Mouse (Mus musculus): ENCODE results near the gene Neurod1. TPM values are rescaled to one million over a fixed set of nuclear protein-coding genes. Genes with fewer than 3 reads are reported as not detected.

The Neurod1 gene
- polyA plus RNA-seq, 1 experiment from 2014 or later, result 13.2 TPM

DNA sequence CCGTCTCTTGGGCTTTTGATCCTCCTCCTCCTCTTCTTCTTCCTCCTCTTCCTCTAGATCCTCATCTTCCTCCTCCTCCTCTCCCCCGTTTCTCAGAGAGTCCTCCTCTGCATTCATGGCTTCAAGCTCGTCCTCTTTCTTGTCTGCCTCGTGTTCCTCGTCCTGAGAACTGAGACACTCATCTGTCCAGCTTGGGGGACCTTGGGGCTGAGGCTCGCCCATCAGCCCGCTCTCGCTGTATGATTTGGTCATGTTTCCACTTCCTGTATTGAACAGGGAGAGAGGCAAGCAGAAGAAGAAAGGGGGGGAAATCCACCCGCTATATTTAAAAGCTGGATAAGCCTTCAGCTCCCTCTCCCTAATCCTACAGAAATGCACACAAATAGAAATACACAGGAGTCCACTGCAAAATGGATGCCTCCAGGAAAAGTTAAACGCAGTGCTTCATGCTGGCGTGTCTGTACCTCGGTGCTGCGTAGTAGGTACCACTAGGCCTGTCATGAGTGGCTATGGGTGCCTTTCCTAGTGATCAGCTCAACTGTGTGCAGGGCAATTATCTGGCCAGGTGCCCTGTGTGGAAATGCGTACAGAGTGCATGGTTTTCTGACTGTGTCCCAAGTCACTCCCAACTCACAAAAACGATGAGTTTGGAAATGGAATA is 1.6 kb downstream of the Neurod1 start:
- Histone ChIP-seq H3K27me3 (ENCODE audit: poor library complexity, severe bottlenecking) (peaks cover 97% of the 10 kb centered on the region), H3K9me3 (no peaks in the 10 kb centered on the region), H3K36me3 (replicated peaks) (no peaks in the 10 kb centered on the region), H3K27ac (peak overlapping the region; percentile 68; the same call in 1 of the 2 replicates), H3K4me3 (peak overlapping the region; percentile 52), H3K4me1 (peaks cover 60% of the 10 kb centered on the region)
- DNase-seq (ENCODE audit: extremely low spot score, low spot score), result peak; percentile 14
- WGBS, result 5% methylated on average over 15 of the region's 15 CpGs

DNA sequence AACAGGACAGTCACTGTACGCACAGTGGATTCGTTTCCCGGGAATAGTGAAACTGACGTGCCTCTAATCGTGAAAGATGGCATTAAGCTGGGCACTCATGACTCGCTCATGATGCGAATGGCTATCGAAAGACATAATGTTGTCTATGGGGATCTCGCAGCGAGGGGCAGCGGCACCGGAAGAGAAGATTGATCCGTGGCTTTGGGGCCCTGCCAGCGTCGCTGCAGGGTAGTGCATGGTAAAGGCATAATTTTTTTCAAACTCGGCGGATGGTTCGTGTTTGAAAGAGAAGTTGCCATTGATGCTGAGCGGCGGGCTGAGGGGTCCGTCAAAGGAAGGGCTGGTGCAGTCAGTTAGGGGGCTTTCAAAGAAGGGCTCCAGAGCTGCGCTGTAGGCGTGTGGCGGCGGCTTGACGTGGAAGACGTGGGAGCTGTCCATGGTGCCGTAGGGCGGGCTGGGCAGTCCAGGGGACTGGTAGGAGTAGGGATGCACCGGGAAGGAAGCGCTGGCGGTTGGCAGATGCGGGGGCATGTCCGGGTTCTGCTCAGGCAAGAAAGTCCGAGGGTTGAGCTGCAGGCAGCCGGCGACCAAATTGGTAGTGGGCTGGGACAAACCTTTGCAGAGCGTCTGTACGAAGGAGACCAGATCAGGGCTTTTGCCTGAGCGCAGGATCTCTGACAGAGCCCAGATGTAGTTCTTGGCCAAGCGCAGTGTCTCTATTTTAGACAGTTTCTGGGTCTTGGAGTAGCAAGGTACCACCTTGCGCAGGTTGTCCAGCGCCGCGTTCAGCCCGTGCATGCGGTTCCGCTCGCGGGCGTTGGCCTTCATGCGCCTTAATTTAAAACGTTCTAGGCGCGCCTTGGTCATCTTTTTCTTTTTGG is 2.4 kb downstream of the Neurod1 start:
- peak overlapping the region; percentile 68; the same call in 1 of the 2 replicates for H3K27ac ChIP-seq

DNA sequence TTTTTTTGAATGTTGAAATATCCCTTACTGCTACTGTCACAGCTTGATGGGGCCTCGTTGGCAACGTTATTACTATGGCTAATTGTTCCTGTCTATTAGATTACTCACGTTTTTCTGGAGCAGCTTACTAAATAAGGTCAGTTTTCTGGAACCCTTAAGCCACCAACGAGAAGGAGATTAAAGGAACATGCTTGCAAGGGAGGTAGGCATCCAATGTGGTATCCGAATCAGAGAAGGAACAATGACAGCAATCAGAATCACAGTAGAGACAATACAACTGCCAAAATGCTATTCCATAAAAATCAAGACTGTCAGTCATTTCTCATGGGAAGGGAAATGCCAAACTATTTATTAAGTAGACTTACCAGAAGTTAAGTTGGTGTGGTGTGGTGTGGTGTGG is 5.1 kb downstream of the Neurod1 start:
- Histone ChIP-seq H3K4me3 (no peak overlapping the region), H3K27ac (no peak overlapping the region), H3K27me3 (ENCODE audit: poor library complexity, severe bottlenecking) (peaks cover 67% of the 10 kb centered on the region), H3K36me3 (replicated peaks) (no peaks in the 10 kb centered on the region), H3K4me1 (peaks cover 26% of the 10 kb centered on the region), H3K9me3 (no peaks in the 10 kb centered on the region)
- DNase-seq (ENCODE audit: extremely low spot score, low spot score), result no peak
- WGBS, result 52% methylated on average over 5 of the region's 5 CpGs

More for the DNA sequence above, 2.4 kb downstream of the Neurod1 start:
- H3K9me3 ChIP-seq, result no peaks in the 10 kb centered on the region
- H3K27me3 ChIP-seq (ENCODE audit: poor library complexity, severe bottlenecking), result peaks cover 89% of the 10 kb centered on the region
- peaks cover 52% of the 10 kb centered on the region for H3K4me1 ChIP-seq
- no peaks in the 10 kb centered on the region for H3K36me3 ChIP-seq (replicated peaks)
- peak; percentile 85 for DNase-seq (ENCODE audit: extremely low spot score, low spot score)
- H3K4me3 ChIP-seq, result peak overlapping the region; percentile 52
- 2% methylated on average over 55 of the region's 55 CpGs for WGBS

DNA sequence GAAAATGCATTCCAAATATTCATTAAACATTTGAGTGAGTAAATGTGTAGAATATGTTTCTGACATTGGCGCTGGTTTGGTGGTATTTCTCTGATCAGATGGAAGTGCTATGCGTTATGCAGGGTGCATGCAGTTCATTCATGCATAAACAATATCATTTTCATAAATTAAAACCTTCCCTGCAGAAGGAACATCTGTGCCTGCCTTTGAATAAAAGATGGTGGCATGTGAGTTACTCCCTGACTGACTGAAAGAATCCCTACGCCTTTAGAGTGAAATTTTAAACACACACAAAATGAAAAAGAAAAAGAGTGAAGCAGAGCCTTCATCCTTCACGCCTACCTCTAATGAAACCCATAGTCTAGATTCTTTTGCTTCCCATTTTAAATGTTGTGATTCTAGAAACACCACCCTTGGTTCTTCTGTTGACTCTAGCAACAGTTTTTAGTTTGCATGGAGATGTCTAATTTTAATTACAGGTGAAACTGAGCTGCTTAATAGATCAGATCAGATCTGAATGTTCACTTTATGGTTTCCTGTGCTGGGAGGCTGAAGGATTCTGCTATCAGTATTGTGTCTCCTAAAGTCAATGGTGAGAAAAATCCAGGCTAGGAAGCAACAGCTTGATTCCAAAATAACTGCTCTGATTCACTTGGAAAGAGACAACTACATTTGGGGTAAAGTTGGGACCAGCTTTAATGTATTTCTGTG is 5.7 kb downstream of the Neurod1 start:
- DNase-seq (ENCODE audit: extremely low spot score, low spot score), result no peak
- no peaks in the 10 kb centered on the region for H3K9me3 ChIP-seq
- H3K4me3 ChIP-seq, result no peak overlapping the region
- H3K27me3 ChIP-seq (ENCODE audit: poor library complexity, severe bottlenecking), result peaks cover 61% of the 10 kb centered on the region
- 73% methylated on average over 4 of the region's 4 CpGs for WGBS
- H3K36me3 ChIP-seq (replicated peaks), result no peaks in the 10 kb centered on the region
- no peak overlapping the region for H3K27ac ChIP-seq
- H3K4me1 ChIP-seq, result peaks cover 22% of the 10 kb centered on the region

DNA sequence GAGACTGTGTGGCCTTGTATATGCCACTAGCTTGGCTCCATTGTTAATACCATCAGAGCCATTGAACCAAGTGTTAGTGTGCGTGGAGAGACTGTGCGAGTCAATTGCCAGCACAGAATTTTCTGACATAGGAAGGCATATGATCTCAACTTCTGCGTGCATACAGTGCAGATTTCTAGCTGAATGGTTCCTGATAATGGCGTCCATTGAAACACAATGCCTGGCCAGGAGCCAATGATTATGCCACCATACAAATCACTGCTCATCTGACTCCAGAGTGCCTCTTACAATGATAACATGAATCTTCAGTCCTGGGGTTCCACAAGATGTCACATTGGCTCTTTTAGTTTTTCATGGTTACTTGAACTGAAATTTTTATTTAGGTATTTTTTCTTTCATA is 7.2 kb downstream of the Neurod1 start:
- 80% methylated on average over 4 of the region's 4 CpGs for whole genome bisulfite sequencing
- Histone ChIP-seq H3K27me3 (ENCODE audit: poor library complexity, severe bottlenecking) (peaks cover 47% of the 10 kb centered on the region), H3K9me3 (no peaks in the 10 kb centered on the region), H3K4me1 (peaks cover 8% of the 10 kb centered on the region), H3K4me3 (no peak overlapping the region), H3K36me3 (replicated peaks) (no peaks in the 10 kb centered on the region), H3K27ac (no peak overlapping the region)
- no peak for DNase-seq (ENCODE audit: extremely low spot score, low spot score)

DNA sequence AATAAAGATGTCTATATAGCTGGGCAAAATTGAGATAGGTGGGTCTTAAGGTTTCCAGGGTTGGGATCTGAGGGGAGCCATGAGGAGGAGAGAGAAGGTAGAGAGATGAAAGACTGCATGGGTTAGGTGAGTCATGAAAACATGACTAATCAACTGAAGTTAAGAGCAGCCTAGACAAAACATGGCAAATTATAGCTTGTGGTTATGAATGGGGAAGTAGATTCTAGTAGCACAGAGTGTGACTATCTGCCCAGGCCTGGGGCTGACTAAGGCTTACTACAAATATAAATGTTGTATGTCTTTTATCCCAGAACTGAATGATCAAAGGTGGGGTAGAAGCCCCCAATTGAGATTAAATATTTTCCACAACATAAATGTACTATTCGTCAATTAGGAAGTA is 9.4 kb downstream of the Neurod1 start:
- 86% methylated on average over 1 of the region's 1 CpGs for WGBS
- Histone ChIP-seq H3K9me3 (no peaks in the 10 kb centered on the region), H3K27ac (no peak overlapping the region), H3K4me1 (no peaks in the 10 kb centered on the region), H3K36me3 (replicated peaks) (no peaks in the 10 kb centered on the region), H3K4me3 (no peak overlapping the region), H3K27me3 (ENCODE audit: poor library complexity, severe bottlenecking) (peaks cover 25% of the 10 kb centered on the region)
- no peak for DNase-seq (ENCODE audit: extremely low spot score, low spot score)

DNA sequence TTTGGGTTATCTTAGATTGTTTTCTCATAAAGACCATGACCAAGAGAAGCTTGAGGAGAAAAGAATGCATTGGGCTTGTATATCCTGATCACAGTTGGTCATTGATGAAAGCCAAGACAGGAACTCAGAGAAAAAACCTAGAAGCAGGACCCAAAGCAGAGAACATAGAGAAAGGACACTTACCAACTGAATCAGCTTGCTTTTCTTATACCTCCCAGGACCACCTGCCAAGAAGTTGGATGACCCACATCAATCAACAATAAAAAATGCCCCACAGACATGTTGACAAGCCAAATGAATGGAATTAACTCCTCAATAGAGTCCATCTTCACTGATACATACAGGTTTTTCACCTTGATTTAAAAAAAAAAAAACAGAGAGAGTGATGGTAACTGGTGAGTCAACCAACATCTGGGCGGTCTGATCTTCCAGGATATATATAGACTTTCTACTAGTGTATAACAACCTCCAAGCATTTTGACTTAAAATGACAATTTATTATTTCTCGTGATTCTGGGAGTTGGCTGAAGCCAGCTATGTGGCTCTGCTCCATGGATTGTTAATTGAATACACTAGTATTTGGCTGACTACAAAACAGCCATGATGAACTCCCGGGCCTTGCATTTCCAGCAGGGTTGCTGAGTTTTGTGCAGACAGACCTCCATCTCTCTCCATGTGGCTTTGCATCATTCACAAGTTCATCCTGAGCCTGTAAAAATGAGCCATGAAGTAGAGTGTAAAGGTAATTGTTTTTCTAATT is 12.5 kb downstream of the Neurod1 start:
- Histone ChIP-seq H3K36me3 (replicated peaks) (no peaks in the 10 kb centered on the region), H3K9me3 (no peaks in the 10 kb centered on the region), H3K27me3 (ENCODE audit: poor library complexity, severe bottlenecking) (0 out of 2 replicates have a peak, but pooled peaks cover 5% of the 10 kb centered on the region), H3K4me3 (no peak overlapping the region), H3K27ac (no peak overlapping the region), H3K4me1 (no peaks in the 10 kb centered on the region)
- DNase-seq (ENCODE audit: extremely low spot score, low spot score), result no peak
- WGBS, result 91% methylated on average over 3 of the region's 3 CpGs

DNA sequence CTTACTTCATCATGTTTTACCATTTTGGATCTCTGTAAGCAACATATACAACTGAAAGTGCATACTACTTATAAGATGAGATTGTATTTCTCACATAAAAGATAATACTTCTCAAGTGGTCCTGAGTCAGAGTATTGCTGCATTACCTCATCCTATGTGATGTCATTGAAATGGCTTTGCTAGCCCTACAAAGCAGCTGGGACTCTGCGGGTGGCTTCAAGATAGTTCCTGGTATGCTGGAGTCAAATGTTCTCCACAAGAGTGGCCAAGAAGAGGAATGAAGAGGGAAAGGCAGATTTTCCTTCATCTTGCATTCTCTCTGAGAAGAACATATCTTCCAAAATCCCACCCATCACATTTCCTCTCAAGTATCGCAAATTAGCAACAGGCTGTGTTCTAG is 13.2 kb downstream of the Neurod1 start:
- WGBS, result 98% methylated on average over 2 of the region's 2 CpGs
- Histone ChIP-seq H3K36me3 (replicated peaks) (no peaks in the 10 kb centered on the region), H3K27me3 (ENCODE audit: poor library complexity, severe bottlenecking) (no peaks in the 10 kb centered on the region), H3K4me1 (no peaks in the 10 kb centered on the region), H3K9me3 (no peaks in the 10 kb centered on the region), H3K4me3 (no peak overlapping the region), H3K27ac (no peak overlapping the region)
- DNase-seq (ENCODE audit: extremely low spot score, low spot score), result no peak

DNA sequence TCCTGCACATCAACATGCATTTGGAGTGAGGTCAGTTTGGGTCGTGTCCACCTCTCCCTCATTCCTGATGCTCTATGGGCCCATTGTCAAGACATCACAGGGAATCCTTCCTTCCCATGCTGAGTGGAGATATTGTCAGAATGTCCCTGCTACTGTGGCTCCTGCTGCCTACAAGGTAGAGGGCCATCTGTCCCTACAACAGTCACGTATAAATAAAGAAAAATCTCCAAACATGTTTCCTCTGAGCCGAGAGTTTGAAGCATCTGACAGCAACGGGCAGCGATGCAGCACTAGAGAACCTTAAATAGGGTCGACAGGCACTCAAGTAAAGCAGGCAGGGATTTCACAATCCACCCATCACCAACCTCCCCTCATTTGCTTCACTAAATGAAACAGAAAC is 13.6 kb downstream of the Neurod1 start:
- 87% methylated on average over 6 of the region's 6 CpGs for WGBS
- H3K9me3 ChIP-seq, result no peaks in the 10 kb centered on the region
- no peak for DNase-seq (ENCODE audit: extremely low spot score, low spot score)
- H3K36me3 ChIP-seq (replicated peaks), result no peaks in the 10 kb centered on the region
- H3K4me3 ChIP-seq, result no peak overlapping the region
- no peaks in the 10 kb centered on the region for H3K4me1 ChIP-seq
- H3K27ac ChIP-seq, result no peak overlapping the region
- no peaks in the 10 kb centered on the region for H3K27me3 ChIP-seq (ENCODE audit: poor library complexity, severe bottlenecking)

DNA sequence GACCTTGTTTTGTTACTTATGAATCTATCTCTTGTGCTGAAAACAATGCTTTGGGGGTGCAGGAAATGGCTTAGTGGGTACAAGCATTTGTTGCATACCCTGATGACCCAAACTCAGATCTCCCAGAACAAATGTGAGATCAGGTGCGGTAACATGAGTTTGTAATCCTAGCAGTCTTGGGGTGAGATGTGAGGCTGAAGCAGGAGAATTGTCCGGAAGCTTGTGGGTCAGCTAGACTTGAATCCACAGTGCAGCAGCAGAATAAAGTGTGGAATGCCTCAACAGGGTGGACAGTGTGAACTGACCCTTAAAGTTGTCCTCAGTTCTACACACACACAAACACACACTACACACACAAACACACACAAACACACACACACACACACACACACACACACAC is 14.3 kb downstream of the Neurod1 start:
- no peaks in the 10 kb centered on the region for H3K4me1 ChIP-seq
- WGBS, result 97% methylated on average over 2 of the region's 2 CpGs
- no peak overlapping the region for H3K4me3 ChIP-seq

DNA sequence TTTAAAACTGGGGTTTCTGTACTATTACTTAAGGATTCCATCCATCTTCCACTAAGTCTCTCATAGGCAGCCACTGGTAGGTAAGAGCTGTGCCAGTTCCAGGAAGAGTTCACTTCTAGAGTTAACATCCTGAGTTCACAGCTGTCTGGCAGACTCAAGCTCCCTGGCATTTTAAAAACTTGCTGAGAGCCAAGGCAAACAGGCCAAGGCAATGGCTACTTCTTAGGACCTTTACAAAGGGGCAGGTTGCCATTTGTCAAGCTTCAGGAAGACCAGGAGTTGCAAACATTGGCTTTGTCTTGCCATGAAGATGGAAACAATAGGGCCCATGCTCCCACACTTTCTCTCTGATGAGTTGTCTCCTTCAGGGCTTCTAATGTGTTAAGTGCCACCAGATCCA is 26.5 kb downstream of the Neurod1 start:
- no peaks in the 10 kb centered on the region for H3K36me3 ChIP-seq (replicated peaks)

More for the DNA sequence above, 14.3 kb downstream of the Neurod1 start:
- H3K27me3 ChIP-seq (ENCODE audit: poor library complexity, severe bottlenecking), result no peaks in the 10 kb centered on the region
- H3K9me3 ChIP-seq, result no peaks in the 10 kb centered on the region
- no peaks in the 10 kb centered on the region for H3K36me3 ChIP-seq (replicated peaks)
- no peak overlapping the region for H3K27ac ChIP-seq
- no peak for DNase-seq (ENCODE audit: extremely low spot score, low spot score)

DNA sequence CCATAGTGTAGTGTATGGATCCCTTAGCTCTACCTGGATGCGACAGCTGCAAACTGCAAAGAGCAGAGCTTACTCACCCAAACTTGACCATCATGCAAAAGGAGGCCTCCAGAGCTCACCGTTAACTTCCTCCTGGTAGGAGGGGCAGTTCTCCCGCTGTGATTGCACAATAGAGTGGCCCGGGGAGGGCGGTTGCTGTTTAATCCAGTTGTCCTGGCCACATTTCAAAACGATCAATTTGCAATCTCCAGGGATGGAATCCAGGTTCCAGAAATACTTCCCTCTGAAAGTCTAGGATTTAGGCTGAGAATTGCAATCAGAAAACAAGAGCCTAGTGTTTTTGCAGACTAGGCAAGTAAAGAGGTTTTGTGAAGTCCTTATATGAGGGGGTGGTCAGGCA is 26.9 kb downstream of the Neurod1 start:
- 4% methylated on average over 6 of the region's 6 CpGs for WGBS
- Histone ChIP-seq H3K36me3 (replicated peaks) (no peaks in the 10 kb centered on the region), H3K27ac (no peak overlapping the region), H3K9me3 (0 out of 2 replicates have a peak, but pooled peaks cover 2% of the 10 kb centered on the region), H3K4me1 (peaks cover 24% of the 10 kb centered on the region), H3K27me3 (ENCODE audit: poor library complexity, severe bottlenecking) (peaks cover 53% of the 10 kb centered on the region), H3K4me3 (no peak overlapping the region)
- DNase-seq (ENCODE audit: extremely low spot score, low spot score), result no peak

More for the DNA sequence above, 26.5 kb downstream of the Neurod1 start:
- DNase-seq (ENCODE audit: extremely low spot score, low spot score), result no peak
- Histone ChIP-seq H3K4me3 (no peak overlapping the region), H3K27me3 (ENCODE audit: poor library complexity, severe bottlenecking) (peaks cover 52% of the 10 kb centered on the region), H3K4me1 (peaks cover 24% of the 10 kb centered on the region), H3K27ac (no peak overlapping the region), H3K9me3 (0 out of 2 replicates have a peak, but pooled peaks cover 2% of the 10 kb centered on the region)

Measured in forebrain, embryonic 10.5 days (tissue).